Mouse (Mus musculus): Measurements from ENCODE around the gene H6pd.

DNA sequence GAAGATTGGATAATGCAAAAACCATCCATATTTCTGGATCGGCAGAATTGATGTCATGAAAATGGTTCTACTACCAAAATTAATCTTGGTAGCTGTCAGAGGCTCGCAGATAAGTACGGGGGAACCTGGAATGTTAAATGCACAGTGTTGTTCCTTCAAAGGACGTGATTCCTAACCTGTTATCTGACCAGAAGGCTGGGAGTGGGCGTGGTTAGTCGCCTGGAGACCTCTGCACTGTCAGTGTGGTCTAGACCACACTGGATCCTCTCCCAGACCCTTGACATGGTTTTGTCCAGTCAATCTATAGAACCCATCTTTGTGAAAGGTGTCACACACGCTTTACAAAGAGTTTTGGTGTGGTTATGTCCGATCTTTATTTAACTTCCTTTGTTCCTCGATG, 37.4 kb downstream of the H6pd start:
- TF ChIP-seq CTCF (IDR thresholded peaks at IDR 0.05; ENCODE audit: low read depth, low read length) (no peak), POLR2A (IDR thresholded peaks at IDR 0.05; ENCODE audit: insufficient read depth, low read length) (no peak), EP300 (IDR thresholded peaks at IDR 0.05; ENCODE audit: insufficient read depth, low read depth, low read length) (no peak)

All from ES-Bruce4 (cell line).